Mouse (Mus musculus): ENCODE measurements around the gene Ang2.
"Not testable (repeated sequence)": the region's sequence is repeated elsewhere in the genome, so short reads cannot be mapped to it uniquely, and the experiment has no call there.

The Ang2 gene

GRCm38 (mm10) chr14:51199098-51200023 lies at the start of gene Ang2:
Gene Ang2 (minus strand): TSS chr14:51199148.
- DNase-seq = no peak

DNA sequence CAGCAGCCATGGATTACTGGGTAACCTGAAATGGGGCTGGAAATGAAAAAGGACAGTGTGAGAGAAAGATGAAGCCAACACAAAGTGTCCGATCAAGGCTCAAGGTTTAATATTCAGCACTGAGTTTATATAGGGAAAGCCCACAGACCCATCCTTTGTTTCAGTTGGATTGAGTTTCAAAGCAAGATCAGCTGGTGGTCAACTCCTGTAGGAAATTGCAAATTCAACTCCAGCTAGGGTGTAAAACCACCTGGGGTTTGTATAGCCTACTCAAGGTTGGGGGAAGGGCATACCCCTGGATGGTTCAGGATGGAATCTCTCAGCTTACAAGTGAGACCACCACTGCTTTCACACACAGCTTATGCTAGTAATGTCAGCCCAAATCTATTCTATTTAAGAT lies 48.8 kb upstream of the Ang2 start:
- no peak for DNase-seq

GRCm38 (mm10) chr14:51240899-51241298 lies 42.0 kb upstream of the Ang2 start:
- no peak for DNase-seq

DNA sequence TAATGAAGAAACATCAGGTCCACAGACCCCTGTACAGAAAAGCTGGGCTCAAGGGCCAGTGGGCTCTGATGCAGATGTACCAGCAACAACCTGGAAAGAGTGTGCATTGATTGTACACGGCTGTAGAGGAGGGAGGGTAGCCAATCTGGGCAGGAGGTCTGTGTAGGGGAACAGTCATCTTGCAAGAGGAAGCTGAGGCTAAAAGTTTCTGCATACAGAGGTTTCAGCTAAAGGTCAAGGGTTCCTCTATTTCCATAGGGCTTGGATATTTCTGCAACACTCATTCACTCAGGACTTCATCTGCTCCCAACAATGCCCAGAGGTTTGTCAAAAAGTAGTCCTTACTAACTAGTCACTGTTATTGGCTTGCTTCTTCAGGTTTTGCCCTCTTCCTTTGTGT lies 38.5 kb upstream of the Ang2 start:
- DNase-seq = not testable (repeated sequence)

GRCm38 (mm10) chr14:51229657-51230056 lies 30.7 kb upstream of the Ang2 start:
- not testable (repeated sequence) for DNase-seq

- not testable (repeated sequence) for DNase-seq
These were observed 21.1 kb upstream of the Ang2 start for GRCm38 (mm10) chr14:51220075-51220474.

DNA sequence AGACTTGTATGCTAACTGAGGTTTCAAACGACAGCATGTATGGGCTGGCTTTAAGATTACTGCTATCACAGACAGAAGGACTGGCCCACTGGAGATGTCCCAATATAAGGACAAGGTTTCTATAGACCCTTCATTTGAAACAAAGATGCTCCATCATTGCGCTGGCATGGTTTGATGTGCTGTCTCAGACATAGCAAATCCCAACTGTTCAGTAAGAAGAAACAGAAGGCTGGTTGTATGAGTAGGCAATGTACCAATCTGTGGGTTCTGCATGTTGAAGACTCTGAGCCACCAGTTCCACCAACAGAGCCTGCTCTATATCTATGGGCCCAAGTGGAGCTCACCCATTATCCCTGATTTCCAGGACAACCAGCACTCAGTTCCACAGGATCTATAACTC lies 4.2 kb upstream of the Ang2 start, which contains the start of gene Ear14:
Ear14 (plus strand) TSS at position 277 of the 400 bp plus-strand sequence.
- no peak for DNase-seq

DNA sequence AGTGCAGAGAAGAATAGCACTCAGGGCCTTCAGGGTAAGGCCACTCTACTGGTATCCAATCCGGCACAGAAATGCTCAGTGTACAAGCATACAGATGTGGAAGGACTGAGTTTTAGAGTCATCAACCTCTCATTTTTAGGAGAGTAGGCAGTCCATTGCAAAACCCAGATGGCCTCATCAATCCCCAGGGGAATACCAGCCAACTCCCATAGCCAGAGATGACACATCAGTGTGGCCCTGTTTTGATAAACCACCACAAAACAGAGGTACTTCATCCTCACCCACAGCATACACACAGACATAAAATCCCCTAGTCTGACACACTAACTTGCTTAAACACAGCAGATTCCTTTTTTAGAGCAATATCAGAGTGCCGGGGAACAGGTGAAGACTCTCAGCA lies 1.5 kb upstream of the Ang2 start:
- no peak for DNase-seq

GRCm38 (mm10) chr14:51200054-51200453 lies 1.1 kb upstream of the Ang2 start:
- no peak for DNase-seq

- DNase-seq = no peak
These were observed 3.3 kb downstream of the Ang2 start for GRCm38 (mm10) chr14:51195681-51196080.

GRCm38 (mm10) chr14:51181051-51181450 lies 17.9 kb downstream of the Ang2 start:
- DNase-seq = not testable (repeated sequence)

DNA sequence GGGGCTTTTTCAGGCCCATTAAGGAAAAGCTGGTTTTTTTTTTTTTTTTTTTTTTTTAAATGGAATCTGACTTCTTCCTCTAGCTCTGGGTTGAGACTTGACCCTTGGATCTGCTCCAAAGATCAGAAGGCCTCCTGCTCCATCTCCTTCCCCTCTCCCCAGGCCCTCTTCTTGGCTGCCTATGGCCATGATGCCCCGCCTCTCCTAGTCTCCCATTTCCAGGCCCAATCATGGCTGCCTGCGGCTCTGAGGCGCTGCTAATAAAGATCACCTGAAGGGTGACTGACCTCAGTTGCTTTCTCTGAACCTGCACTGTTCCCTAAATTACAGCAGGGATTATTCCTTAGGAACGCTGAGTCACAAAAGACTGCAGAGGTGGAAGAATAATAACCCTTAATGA lies 25.1 kb downstream of the Ang2 start:
- DNase-seq = no peak

DNA sequence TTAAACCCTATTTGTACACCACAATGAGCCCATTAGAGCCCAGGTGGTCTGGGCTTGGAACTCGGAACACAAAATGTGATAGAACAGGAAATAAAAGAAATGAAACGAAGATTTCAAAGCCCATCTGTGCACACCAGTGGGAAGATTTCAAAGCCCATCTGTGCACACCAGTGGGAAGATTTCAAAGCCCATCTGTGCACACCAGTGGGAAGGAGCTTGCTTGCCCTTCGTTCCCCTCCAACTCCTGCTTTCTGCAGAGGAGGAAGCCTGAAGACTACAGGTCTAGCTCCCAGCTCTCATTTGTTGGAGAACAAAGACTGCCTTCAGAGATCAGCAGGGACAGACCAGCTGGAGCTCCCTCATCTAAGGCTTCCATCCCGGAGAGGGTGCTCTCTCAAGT lies 26.0 kb downstream of the Ang2 start:
- not testable (repeated sequence) for DNase-seq

GRCm38 (mm10) chr14:51172095-51172865 lies 26.7 kb downstream of the Ang2 start:
- DNase-seq = not testable (repeated sequence)

DNA sequence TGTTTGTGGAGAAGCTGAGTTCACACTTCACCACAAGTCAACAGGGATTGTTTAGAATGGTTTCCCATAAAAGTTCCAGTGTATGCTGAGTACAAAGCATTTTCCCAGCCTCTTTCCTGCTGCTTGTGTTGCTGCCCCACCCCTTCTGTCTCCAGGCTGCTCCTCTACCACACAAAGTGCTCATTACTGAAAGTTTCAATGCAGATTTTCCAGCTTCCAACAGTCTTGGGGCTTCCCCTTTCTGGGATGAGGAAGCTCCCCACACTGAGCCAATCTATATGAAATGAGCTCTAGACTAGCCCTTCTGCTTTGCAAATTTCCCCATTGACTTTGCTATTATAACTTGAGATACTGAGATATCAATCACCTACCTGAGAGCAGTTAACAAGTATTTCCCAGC lies 32.9 kb downstream of the Ang2 start:
- DNase-seq = no peak

- no peak for DNase-seq
These were observed 33.5 kb downstream of the Ang2 start for GRCm38 (mm10) chr14:51165435-51165834.

DNA sequence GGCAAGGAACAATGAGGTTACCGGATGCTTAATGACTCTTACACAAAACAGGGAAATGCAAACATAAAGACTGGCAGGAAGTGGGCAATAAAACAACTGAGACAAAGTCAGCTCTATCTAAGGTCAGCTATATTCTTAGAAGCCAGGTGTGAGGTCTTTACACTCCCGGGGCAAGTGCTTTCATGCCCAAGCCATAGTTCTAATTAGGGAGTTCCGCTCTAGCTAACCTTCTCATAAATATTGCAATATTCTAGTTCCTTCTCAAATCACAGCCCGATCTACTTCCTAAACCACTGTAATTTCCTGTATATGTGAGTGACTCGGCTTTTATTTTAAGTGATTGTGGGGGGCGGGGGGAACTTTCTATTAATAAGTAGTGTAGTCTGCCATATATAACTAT lies 35.6 kb downstream of the Ang2 start:
- DNase-seq = not testable (repeated sequence)

- not testable (repeated sequence) for DNase-seq
These were observed 37.0 kb downstream of the Ang2 start, which contains the start of gene Rnase2b for GRCm38 (mm10) chr14:51161976-51162375. Gene Rnase2b (plus strand): TSS chr14:51162260.

DNA sequence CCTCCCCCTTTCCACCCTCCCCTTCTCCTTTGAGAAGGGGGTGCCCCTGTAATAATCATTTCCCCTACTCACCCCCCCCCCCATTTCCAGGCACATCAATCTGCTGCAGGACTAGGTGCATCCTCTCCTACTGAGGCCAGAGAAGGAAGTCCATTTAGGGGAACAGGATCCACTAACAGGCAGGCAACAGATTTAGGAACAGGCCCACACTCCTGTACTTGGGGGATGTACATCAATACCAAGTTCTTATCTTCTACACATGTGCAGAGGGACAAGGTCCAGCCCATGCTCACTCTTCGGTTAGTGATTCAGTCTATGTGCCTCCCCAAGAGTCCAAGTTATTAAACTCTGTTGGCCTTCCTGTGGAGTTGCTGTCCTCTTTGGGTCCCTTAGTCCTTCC lies 41.9 kb downstream of the Ang2 start:
- DNase-seq = no peak

- no peak for DNase-seq
These were observed 42.2 kb downstream of the Ang2 start for GRCm38 (mm10) chr14:51156736-51157068.

GRCm38 (mm10) chr14:51156056-51156735 lies 42.8 kb downstream of the Ang2 start:
- DNase-seq = no peak

DNA sequence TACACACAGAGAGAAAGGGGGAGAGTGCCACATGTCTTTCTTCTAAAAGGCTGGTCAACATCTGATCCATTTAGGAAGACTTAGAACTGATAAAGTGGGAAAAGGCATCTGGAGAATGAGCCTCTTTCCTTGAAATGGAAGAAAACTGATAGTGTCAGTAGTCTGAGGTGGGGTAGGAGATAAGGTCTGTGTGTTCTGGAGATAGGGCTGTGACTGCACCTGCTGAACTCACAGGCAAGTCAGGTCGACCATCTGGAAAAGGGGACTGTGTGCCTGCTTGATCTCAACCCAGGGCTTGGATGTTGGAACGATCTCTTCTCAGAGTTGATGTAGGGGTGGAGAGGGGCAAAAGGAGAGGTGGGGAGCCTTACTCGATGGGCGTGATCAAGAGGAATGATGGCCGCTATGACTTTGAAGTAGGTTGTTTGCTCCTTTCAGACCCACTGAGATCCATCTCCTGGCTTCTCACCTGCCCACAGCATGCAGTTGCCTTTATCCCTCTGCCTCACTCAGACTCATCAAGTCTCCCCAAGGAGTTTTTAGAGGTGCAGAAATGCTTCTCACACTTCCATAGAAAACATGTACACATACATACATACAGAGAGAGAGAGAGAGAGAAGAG lies 46.6 kb downstream of the Ang2 start:
- DNase-seq = no peak

Measured in thymus, adult 18-20 months (tissue).